Mouse (Mus musculus): Measurements from ENCODE around the gene Elovl6.

DNA sequence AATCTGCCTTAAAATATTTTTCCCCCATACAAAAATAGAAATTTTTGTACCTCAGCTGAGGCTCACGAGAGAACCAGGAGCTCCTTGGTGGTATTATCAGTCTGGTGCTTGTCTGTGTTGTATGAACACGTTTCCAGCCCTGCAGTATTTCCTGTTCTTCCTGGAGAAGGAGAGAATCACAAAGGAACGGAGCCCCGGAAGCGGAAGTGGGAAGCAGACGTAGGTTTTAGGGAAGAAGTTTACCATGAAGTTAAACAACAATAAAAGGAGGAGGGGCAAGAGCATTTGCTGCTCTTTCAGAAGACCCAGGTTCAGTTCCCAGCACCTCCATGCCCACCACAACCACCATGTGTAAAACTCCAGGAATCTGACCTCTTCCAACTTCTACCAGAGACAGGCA is 44.4 kb downstream of the Elovl6 start:
- TF ChIP-seq MAFK (IDR thresholded peaks at IDR 0.05; ENCODE audit: insufficient read depth, low read depth, low read length) (no peak), ZNF384 (IDR thresholded peaks at IDR 0.05; ENCODE audit: low read depth, low read length) (no peak), HCFC1 (IDR thresholded peaks at IDR 0.05; ENCODE audit: borderline replicate concordance, insufficient read depth, low read length) (no peak), CHD2 (IDR thresholded peaks at IDR 0.05; ENCODE audit: low read depth, low read length) (no peak)
